Mouse (Mus musculus) MEL (cell line): ENCODE measurements around the gene Fastkd5. TPM values are rescaled to one million over a fixed set of nuclear protein-coding genes. Genes with fewer than 3 reads are reported as not detected.
"Not testable (repeated sequence)": the region's sequence is repeated elsewhere in the genome, so short reads cannot be mapped to it uniquely, and the experiment has no call there.

Experiments used
- DNase-seq: peaks from one replicate; pipeline ENCODE4 v3.0.0; 2011; ENCODE audit warnings: low read depth, low spot score
- H3K27ac ChIP-seq: 2 replicates; pipeline ENCODE4 v1.5.1; 2012; ENCODE audit warnings: low read depth, mild to moderate bottlenecking, control low read depth, low read length, moderate library complexity; ENCODE audit not compliant: control insufficient read depth
- H3K27me3 ChIP-seq, 2 experiments: fragments of 150-350 bp in 1 of 2; sonication (generic) in 1 of 2; 2 replicates each; pipeline ENCODE4 v1.6.1; 2012; ENCODE audit warnings: low read length in 2 of 2, mild to moderate bottlenecking in 2 of 2, improper control_type of control experiment in 1 of 2, moderate library complexity in 1 of 2; ENCODE audit not compliant: insufficient read depth in 2 of 2, control insufficient read depth in 1 of 2
- H3K36me3 ChIP-seq, 2 experiments: 2 replicates each; pipeline ENCODE4 v1.6.1; 2012 to 2014; ENCODE audit warnings: low read length in 2 of 2, improper control_type of control experiment in 1 of 2, inconsistent platforms in 1 of 2, mild to moderate bottlenecking in 1 of 2; ENCODE audit not compliant: insufficient read depth in 2 of 2, control insufficient read depth in 1 of 2
- H3K4me1 ChIP-seq, 2 experiments: fragments of 150-350 bp in 1 of 2; sonication (generic) in 1 of 2; 2 replicates each; pipeline ENCODE4 v1.6.1; 2012; ENCODE audit warnings: low read length in 2 of 2, improper control_type of control experiment in 1 of 2, mild to moderate bottlenecking in 1 of 2; ENCODE audit not compliant: insufficient read depth in 2 of 2, control insufficient read depth in 1 of 2
- H3K4me3 ChIP-seq, 2 experiments: fragments of 150-350 bp in 1 of 2; sonication (generic) in 1 of 2; 2 replicates each; pipeline ENCODE4 v1.5.1; 2012; ENCODE audit warnings: low read depth in 2 of 2, low read length in 2 of 2, mild to moderate bottlenecking in 2 of 2, moderate library complexity in 2 of 2, control low read depth in 1 of 2, improper control_type of control experiment in 1 of 2; ENCODE audit not compliant: control insufficient read depth in 1 of 2, insufficient read depth in 1 of 2
- H3K79me2 ChIP-seq: 2 replicates; pipeline ENCODE4 v1.6.1; 2012; ENCODE audit warnings: mild to moderate bottlenecking, low read length, moderate library complexity; ENCODE audit not compliant: control insufficient read depth, poor library complexity, insufficient read depth
- H3K9ac ChIP-seq: 2 replicates; pipeline ENCODE4 v1.6.1; 2012; ENCODE audit warnings: low read depth, mild to moderate bottlenecking, control low read depth, low read length, moderate library complexity; ENCODE audit not compliant: control insufficient read depth, poor library complexity, severe bottlenecking
- H3K9me3 ChIP-seq: fragments of 150-350 bp; sonication (generic); replicated peaks from 2 replicates; pipeline ENCODE4 v1.6.1; 2012; ENCODE audit warnings: mild to moderate bottlenecking, low read length, improper control_type of control experiment, moderate library complexity; ENCODE audit not compliant: insufficient read depth
- BHLHE40 ChIP-seq: IDR thresholded peaks from 2 replicates; pipeline ENCODE4 v1.6.1; 2012; ENCODE audit warnings: low read depth, mild to moderate bottlenecking, inconsistent platforms, low read length, improper control_type of control experiment, borderline replicate concordance
- CHD2 ChIP-seq: IDR thresholded peaks from 2 replicates; pipeline ENCODE4 v1.6.1; 2011; ENCODE audit warnings: low read length, improper control_type of control experiment
- CTCF ChIP-seq, 3 experiments: IDR thresholded peaks in 2 of 3; conservative IDR thresholded peaks in 1 of 3; 2 replicates each; pipeline ENCODE4 v1.5.1; 2011 to 2012; ENCODE audit warnings: low read length in 3 of 3, low read depth in 2 of 3, mild to moderate bottlenecking in 2 of 3, improper control_type of control experiment in 1 of 3, inconsistent platforms in 1 of 3, mixed read lengths in 1 of 3, moderate library complexity in 1 of 3; ENCODE audit not compliant: control insufficient read depth in 1 of 3, insufficient read depth in 1 of 3, poor library complexity in 1 of 3, severe bottlenecking in 1 of 3
- HCFC1 ChIP-seq: IDR thresholded peaks from 2 replicates; pipeline ENCODE4 v1.6.1; 2012; ENCODE audit warnings: low read depth, mild to moderate bottlenecking, inconsistent platforms, low read length, improper control_type of control experiment, moderate library complexity
- MAFK ChIP-seq: IDR thresholded peaks from 2 replicates; pipeline ENCODE4 v1.6.1; 2011; ENCODE audit warnings: low read depth, mild to moderate bottlenecking, low read length, improper control_type of control experiment, borderline replicate concordance
- MAX ChIP-seq: IDR thresholded peaks from 2 replicates; pipeline ENCODE4 v1.6.1; 2011; ENCODE audit warnings: low read length, improper control_type of control experiment
- MYC ChIP-seq: IDR thresholded peaks from 2 replicates; pipeline ENCODE4 v1.6.1; 2011; ENCODE audit warnings: low read depth, mild to moderate bottlenecking, low read length, improper control_type of control experiment, moderate library complexity
- POLR2A ChIP-seq, 2 experiments: IDR thresholded peaks; 2 replicates each; pipeline ENCODE4 v1.6.1; 2011 to 2012; ENCODE audit warnings: low read length in 2 of 2, mild to moderate bottlenecking in 2 of 2, control low read depth in 1 of 2, improper control_type of control experiment in 1 of 2, low read depth in 1 of 2, moderate library complexity in 1 of 2; ENCODE audit not compliant: control insufficient read depth in 1 of 2, insufficient read depth in 1 of 2, poor library complexity in 1 of 2
- RAD21 ChIP-seq: IDR thresholded peaks from 2 replicates; pipeline ENCODE4 v1.6.1; 2011; ENCODE audit warnings: mild to moderate bottlenecking, low read depth, low read length, improper control_type of control experiment
- SIN3A ChIP-seq: IDR thresholded peaks from 2 replicates; pipeline ENCODE4 v1.6.1; 2012; ENCODE audit warnings: low read length, improper control_type of control experiment, inconsistent platforms
- SMC3 ChIP-seq: IDR thresholded peaks from 2 replicates; pipeline ENCODE4 v1.6.1; 2011; ENCODE audit warnings: low read depth, low read length, improper control_type of control experiment
- TAL1 ChIP-seq: IDR thresholded peaks from 2 replicates; pipeline ENCODE4 v1.6.1; 2012; ENCODE audit warnings: mild to moderate bottlenecking, inconsistent platforms, low read length, moderate library complexity, mixed read lengths
- TCF12 ChIP-seq: IDR thresholded peaks from 2 replicates; pipeline ENCODE4 v1.6.1; 2014; ENCODE audit warnings: low read depth, mild to moderate bottlenecking, inconsistent platforms, low read length, improper control_type of control experiment, moderate library complexity
- ZC3H11A ChIP-seq: IDR thresholded peaks from 2 replicates; pipeline ENCODE4 v1.6.1; 2012; ENCODE audit warnings: low read depth, mild to moderate bottlenecking, inconsistent platforms, low read length, improper control_type of control experiment
- ZMIZ1 ChIP-seq: IDR thresholded peaks from 2 replicates; pipeline ENCODE4 v1.6.1; 2012; ENCODE audit warnings: low read depth, mild to moderate bottlenecking, inconsistent platforms, low read length, improper control_type of control experiment, moderate library complexity
- polyA plus RNA-seq, 2 experiments: library from polyadenylated mRNA; stranded (reverse) in 1 of 2; unstranded in 1 of 2; fragments of >175 nt in 1 of 2; fragments of >200 nt in 1 of 2; gene quantifications; 2 replicates each; pipeline versions ENCODE4 v1.2.1 to v1.2.4; 2012; ENCODE audit warnings: low replicate concordance in 2 of 2, low read depth in 1 of 2; ENCODE audit not compliant: insufficient read length in 2 of 2, insufficient read depth in 1 of 2, missing spikeins in 1 of 2
- total RNA-seq: library from RNA; depleted of rRNA; stranded (reverse); fragments of 300-350 nt; gene quantifications from 2 replicates; pipeline ENCODE4 v1.2.3, GENCODE M21; 2012

The Fastkd5 gene
- total and polyA plus RNA-seq, 3 experiments, result 11.7 to 15.3 TPM; not detected in 1

DNA sequence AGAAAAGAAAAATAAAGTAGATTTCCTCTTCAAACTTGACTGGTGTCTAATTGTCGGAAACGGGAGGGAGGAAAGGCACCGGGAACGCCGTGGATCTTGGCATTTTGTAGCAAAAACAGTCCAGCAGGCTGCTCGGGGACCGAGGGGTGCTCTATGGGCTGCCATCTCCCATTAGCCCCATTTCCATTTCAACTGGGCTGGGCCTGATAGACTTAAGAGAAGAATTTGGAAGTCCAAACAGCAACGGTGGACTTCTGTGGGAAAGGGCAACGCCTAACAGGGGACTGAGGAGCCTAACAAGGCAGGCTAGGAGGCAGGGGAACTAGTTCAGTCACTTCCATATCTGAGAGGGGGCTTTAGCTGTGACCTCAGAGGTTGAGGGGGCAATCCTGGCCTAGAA, 52.8 kb downstream of the Fastkd5 start:
- no peaks in the 10 kb centered on the region for H3K27me3 ChIP-seq
- 0 out of 4 replicates have a peak, but pooled peaks cover 0 to 2% of the 10 kb centered on the region in 2 experiments for H3K36me3 ChIP-seq
- no peak overlapping the region for H3K27ac ChIP-seq
- TF ChIP-seq MAX, result no peak
- TF ChIP-seq SIN3A, result no peak
- TF ChIP-seq CHD2, result no peak
- TF ChIP-seq SMC3, result no peak
- TF ChIP-seq ZMIZ1, result no peak
- TF ChIP-seq BHLHE40, result no peak
- no peak for TF ChIP-seq MAFK
- peaks cover 0 to 10% of the 10 kb centered on the region in 2 experiments; a peak in 1 of 4 replicates for H3K4me1 ChIP-seq
- no peak overlapping the region for H3K4me3 ChIP-seq
- no peaks in the 10 kb centered on the region for H3K79me2 ChIP-seq
- H3K9ac ChIP-seq, result no peak overlapping the region; the same call in 1 of the 2 replicates
- no peak for DNase-seq
- no peaks in the 10 kb centered on the region for H3K9me3 ChIP-seq

DNA sequence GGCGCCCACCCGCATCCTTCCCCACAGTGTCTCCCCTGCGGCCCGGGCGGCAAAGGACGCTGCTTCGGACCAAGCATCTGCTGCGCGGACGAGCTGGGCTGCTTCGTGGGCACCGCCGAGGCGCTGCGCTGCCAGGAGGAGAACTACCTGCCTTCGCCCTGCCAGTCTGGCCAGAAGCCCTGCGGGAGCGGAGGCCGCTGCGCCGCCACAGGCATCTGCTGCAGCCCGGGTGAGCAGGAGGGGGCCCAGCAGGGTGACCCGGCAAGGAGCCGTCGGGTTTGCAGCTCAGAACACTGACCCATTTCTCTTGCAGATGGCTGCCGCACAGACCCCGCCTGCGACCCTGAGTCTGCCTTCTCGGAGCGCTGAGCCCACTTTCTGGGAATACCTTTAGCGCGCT, 53.3 kb downstream of the Fastkd5 start:
- H3K9me3 ChIP-seq, H3K27ac ChIP-seq, DNase-seq, H3K79me2 ChIP-seq, H3K9ac ChIP-seq, H3K4me1 ChIP-seq, H3K36me3 ChIP-seq, H3K27me3 ChIP-seq, H3K4me3 ChIP-seq: not testable (repeated sequence)

DNA sequence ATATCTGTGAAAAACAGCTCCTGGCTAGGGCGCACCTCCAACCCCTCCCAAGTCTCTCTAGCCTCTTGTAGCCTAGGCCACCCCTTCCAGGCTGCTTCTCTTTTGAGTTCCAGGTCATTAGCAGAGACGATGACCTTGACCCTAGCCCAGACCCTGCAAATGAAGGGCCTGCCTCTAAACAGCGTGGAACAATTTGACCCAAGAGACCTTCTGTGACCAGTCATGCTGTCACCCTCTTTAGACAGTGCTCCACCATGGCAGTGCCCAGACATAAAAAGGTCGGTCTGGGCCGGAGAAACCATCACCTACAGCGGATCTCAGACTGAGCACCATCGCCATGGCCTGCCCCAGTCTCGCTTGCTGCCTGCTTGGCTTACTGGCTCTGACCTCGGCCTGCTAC, 54.0 kb downstream of the Fastkd5 start, which contains the start of gene Oxt:
TSS of gene Oxt (plus strand) at position 301 of the 400 bp plus-strand sequence.
- no peak within 1 kb of the TSS for H3K9ac ChIP-seq
- no peak for TF ChIP-seq MYC
- TF ChIP-seq, all 39 proteins: peak for 0
- Histone ChIP-seq H3K79me2 (no peaks in the 10 kb centered on the region), H3K4me3 (no peak within 1 kb of the TSS), H3K27me3 (no peaks in the 10 kb centered on the region), H3K27ac (no peak within 1 kb of the TSS), H3K4me1 (peaks cover 0 to 10% of the 10 kb centered on the region in 2 experiments; a peak in 1 of 4 replicates), H3K36me3 (0 out of 4 replicates have a peak, but pooled peaks cover 0 to 2% of the 10 kb centered on the region in 2 experiments), H3K9me3 (no peaks in the 10 kb centered on the region)
- DNase-seq, result no peak

DNA sequence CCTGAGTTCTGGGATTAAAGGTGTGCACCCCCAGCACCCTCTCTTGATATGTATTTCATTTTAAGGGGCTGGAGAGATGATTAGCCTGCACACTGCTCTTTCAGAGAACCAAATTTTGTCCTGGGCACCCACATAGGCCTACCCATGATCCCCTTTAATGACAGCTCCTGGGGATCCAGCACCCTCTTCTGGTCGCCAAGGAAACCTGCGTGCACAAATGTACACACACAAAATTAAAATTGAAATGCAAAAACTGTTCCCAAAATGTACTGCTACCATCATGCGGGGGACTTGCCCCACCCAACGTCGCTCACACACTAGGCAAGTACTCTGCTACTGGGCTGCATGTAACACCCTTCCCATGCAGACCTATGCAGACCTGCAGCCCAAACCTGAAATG, 54.9 kb downstream of the Fastkd5 start:
- DNase-seq, result peak; percentile 58
- TF ChIP-seq TCF12, result no peak
- TF ChIP-seq RAD21, result peak; percentile 80
- TF ChIP-seq MAFK, result no peak
- TF ChIP-seq TAL1, result no peak
- no peak for TF ChIP-seq HCFC1
- TF ChIP-seq ZC3H11A, result peak; percentile 75
- peak; percentile 74 for TF ChIP-seq SMC3
- TF ChIP-seq CTCF (IDR thresholded peaks at IDR 0.05 in 2 of 3, conservative IDR thresholded peaks at IDR 0.05 in 1 of 3; ENCODE audit: control insufficient read depth in 1 of 3, insufficient read depth in 1 of 3, low read depth in 2 of 3, low read length in 3 of 3, poor library complexity in 1 of 3, severe bottlenecking in 1 of 3), result peak; percentile 60 to 77 (median 74)
- no peak for TF ChIP-seq POLR2A (IDR thresholded peaks at IDR 0.05; ENCODE audit: control insufficient read depth in 1 of 2, insufficient read depth in 1 of 2, low read depth in 1 of 2, low read length in 2 of 2, poor library complexity in 1 of 2)
- Histone ChIP-seq H3K9me3 (no peaks in the 10 kb centered on the region), H3K27ac (no peak overlapping the region), H3K9ac (no peak overlapping the region), H3K4me1 (peaks cover 0 to 10% of the 10 kb centered on the region in 2 experiments; a peak in 1 of 4 replicates), H3K27me3 (no peaks in the 10 kb centered on the region), H3K4me3 (no peak overlapping the region), H3K79me2 (no peaks in the 10 kb centered on the region), H3K36me3 (0 out of 4 replicates have a peak, but pooled peaks cover 0 to 2% of the 10 kb centered on the region in 2 experiments)
